Mouse (Mus musculus) bone marrow, adult 2 months (tissue): ENCODE data around the gene Mtfr1l. TPM values are rescaled to one million over a fixed set of nuclear protein-coding genes. Genes with fewer than 3 reads are reported as not detected.

Experiments used
- H3K27ac ChIP-seq: fragments of 200-500 bp; 2 replicates; pipeline ENCODE4 v1.5.1; 2012; ENCODE audit warnings: low read depth, mild to moderate bottlenecking, control low read depth, inconsistent platforms, low read length; ENCODE audit not compliant: control insufficient read depth, poor library complexity, insufficient read depth
- H3K4me1 ChIP-seq: fragments of 200-500 bp; 2 replicates; pipeline ENCODE4 v1.6.1; 2011; ENCODE audit warnings: low read length; ENCODE audit not compliant: control insufficient read depth, insufficient read depth
- H3K4me3 ChIP-seq: fragments of 200-500 bp; replicated peaks from 2 replicates; pipeline ENCODE3; 2011; ENCODE audit warnings: mild to moderate bottlenecking, low read depth, low read length, control low read depth; ENCODE audit not compliant: control insufficient read depth
- CTCF ChIP-seq: fragments of 200-500 bp; IDR thresholded peaks from 2 replicates; pipeline ENCODE4 v1.5.1; 2011; ENCODE audit warnings: low read length, control low read depth; ENCODE audit not compliant: control insufficient read depth, insufficient read depth
- POLR2A ChIP-seq: fragments of 200-500 bp; IDR thresholded peaks from 2 replicates; pipeline ENCODE4 v1.6.1; 2011; ENCODE audit warnings: low read depth, mild to moderate bottlenecking, control low read depth, low read length, borderline replicate concordance; ENCODE audit not compliant: control insufficient read depth
- WGBS: fragments of 180-500 bp; shearing (Covaris S2); methylation state at CpG from one replicate; pipeline ENCODE4 v1.1.7; 2018; 5-methylcytosine and 5-hydroxymethylcytosine counted together
- polyA plus RNA-seq: library from polyadenylated mRNA; stranded (reverse); fragments of >200 nt; gene quantifications from 2 replicates; pipeline ENCODE4 v1.2.4, GENCODE M21; 2011; ENCODE audit warnings: low replicate concordance; ENCODE audit not compliant: missing spikeins, insufficient read depth, insufficient read length

The Mtfr1l gene
- polyA plus RNA-seq, 1 experiment = 57.2 TPM

- 86% methylated on average over 4 of the region's 4 CpGs for WGBS
- no peak overlapping the region for H3K27ac ChIP-seq
- H3K4me1 ChIP-seq = peaks cover 1% of the 10 kb centered on the region; the same call in 1 of the 2 replicates
- no peak for TF ChIP-seq CTCF
- TF ChIP-seq POLR2A = no peak
- H3K4me3 ChIP-seq = no peak overlapping the region
Measured at GRCm38 (mm10) chr4:134518541-134518940, 16.6 kb downstream of the Mtfr1l start.

- Histone ChIP-seq H3K4me3 (no peak overlapping the region), H3K4me1 (peaks cover 1% of the 10 kb centered on the region; the same call in 1 of the 2 replicates), H3K27ac (no peak overlapping the region)
- TF ChIP-seq CTCF (no peak), POLR2A (no peak)
- 72% methylated on average over 10 of the region's 10 CpGs for WGBS
Measured at GRCm38 (mm10) chr4:134517719-134518118, 17.5 kb downstream of the Mtfr1l start.

GRCm38 (mm10) chr4:134516981-134517380 is 18.2 kb downstream of the Mtfr1l start:
- 82% methylated on average over 8 of the region's 8 CpGs for WGBS
- H3K27ac ChIP-seq = no peak overlapping the region
- H3K4me1 ChIP-seq = peaks cover 1% of the 10 kb centered on the region; the same call in 1 of the 2 replicates

GRCm38 (mm10) chr4:134515614-134516013 is 19.6 kb downstream of the Mtfr1l start:
- TF ChIP-seq POLR2A = no peak
- no peak for TF ChIP-seq CTCF
- H3K4me3 ChIP-seq = no peak overlapping the region
- H3K4me1 ChIP-seq = peaks cover 1% of the 10 kb centered on the region; the same call in 1 of the 2 replicates
- no peak overlapping the region for H3K27ac ChIP-seq
- 62% methylated on average over 7 of the region's 7 CpGs for WGBS

More at GRCm38 (mm10) chr4:134516981-134517380, 18.2 kb downstream of the Mtfr1l start:
- TF ChIP-seq POLR2A (no peak), CTCF (no peak)
- H3K4me3 ChIP-seq = no peak overlapping the region

GRCm38 (mm10) chr4:134514309-134514930 is 20.8 kb downstream of the Mtfr1l start:
- Histone ChIP-seq H3K4me3 (no peak overlapping the region), H3K27ac (no peak overlapping the region), H3K4me1 (peaks cover 1% of the 10 kb centered on the region; the same call in 1 of the 2 replicates)
- no peak for TF ChIP-seq POLR2A
- no peak for TF ChIP-seq CTCF
- 92% methylated on average over 11 of the region's 11 CpGs for WGBS

- H3K4me1 ChIP-seq = peaks cover 1% of the 10 kb centered on the region; the same call in 1 of the 2 replicates
- H3K4me3 ChIP-seq = peak overlapping the region; percentile 59
- peak overlapping the region; percentile 40 for H3K27ac ChIP-seq
- peak; percentile 59 for TF ChIP-seq CTCF
- TF ChIP-seq POLR2A = no peak
- WGBS = 3% methylated on average over 15 of the region's 15 CpGs
Measured at GRCm38 (mm10) chr4:134512798-134513197, 22.4 kb downstream of the Mtfr1l start.

- H3K4me1 ChIP-seq = peaks cover 1% of the 10 kb centered on the region; the same call in 1 of the 2 replicates
Measured at GRCm38 (mm10) chr4:134511730-134512129, 23.5 kb downstream of the Mtfr1l start.

GRCm38 (mm10) chr4:134510845-134511411 is 24.3 kb downstream of the Mtfr1l start, which contains the start of gene Aunip:
Aunip (plus strand) TSS chr4:134510999.
- under 1% methylated on average over 42 of the region's 42 CpGs for WGBS
- peak within 1 kb of the TSS; percentile 75 for H3K27ac ChIP-seq
- TF ChIP-seq CTCF = no peak
- TF ChIP-seq POLR2A = peak; percentile 81; the same call in 1 of the 2 replicates
- H3K4me1 ChIP-seq = peaks cover 1% of the 10 kb centered on the region; the same call in 1 of the 2 replicates
- peak within 1 kb of the TSS; percentile 90 for H3K4me3 ChIP-seq

More at GRCm38 (mm10) chr4:134511730-134512129, 23.5 kb downstream of the Mtfr1l start:
- Histone ChIP-seq H3K4me3 (peak overlapping the region; percentile 52), H3K27ac (0 out of 2 replicates have a peak overlapping the region, but pooled peaks have one; percentile 3)
- TF ChIP-seq CTCF (no peak), POLR2A (no peak)
- 27% methylated on average over 6 of the region's 6 CpGs for WGBS

- 94% methylated on average over 4 of the region's 4 CpGs for WGBS
- no peak for TF ChIP-seq CTCF
- no peak for TF ChIP-seq POLR2A
- H3K27ac ChIP-seq = no peak overlapping the region
- peaks cover 1% of the 10 kb centered on the region; the same call in 1 of the 2 replicates for H3K4me1 ChIP-seq
- H3K4me3 ChIP-seq = no peak overlapping the region
Measured at GRCm38 (mm10) chr4:134510396-134510795, 24.8 kb downstream of the Mtfr1l start.
